Mouse (Mus musculus) hindbrain, embryonic 11.5 days (tissue): ENCODE results near the gene Hif3a. TPM values are rescaled to one million over a fixed set of nuclear protein-coding genes. Genes with fewer than 3 reads are reported as not detected.
A peak's percentile ranks its signal among the peaks of the same experiment; 100 is the strongest.
"Not testable (repeated sequence)": the region's sequence is repeated elsewhere in the genome, so short reads cannot be mapped to it uniquely, and the experiment has no call there.

Source experiments
- ATAC-seq: fragments of 200-750 bp; cut with Nextera tagmentation; 2 replicates; pipeline ENCODE4 v1.8.0; 2017; ENCODE audit warnings: mild to moderate bottlenecking, moderate TSS enrichment, moderate library complexity; ENCODE audit not compliant: low FRiP score
- DNase-seq: peaks from one replicate; pipeline ENCODE4 v3.0.0-alpha.2; 2015; ENCODE audit warnings: low spot score
- H3K27ac ChIP-seq: fragments of 300-500 bp; sonication (generic); 2 replicates; pipeline ENCODE4 v1.5.1; 2014; ENCODE audit warnings: mild to moderate bottlenecking, low read depth, low read length
- H3K27me3 ChIP-seq: fragments of 300-500 bp; sonication (generic); 2 replicates; pipeline ENCODE4 v1.6.1; 2014; ENCODE audit warnings: mild to moderate bottlenecking, low read length, moderate library complexity, mixed read lengths; ENCODE audit not compliant: control insufficient read depth, insufficient read depth
- H3K36me3 ChIP-seq: fragments of 300-500 bp; sonication (generic); 2 replicates; pipeline ENCODE4 v1.6.1; 2014; ENCODE audit warnings: mild to moderate bottlenecking, low read length, moderate library complexity, mixed read lengths; ENCODE audit not compliant: control insufficient read depth, insufficient read depth
- H3K4me1 ChIP-seq: fragments of 300-500 bp; sonication (generic); replicated peaks from 2 replicates; pipeline ENCODE4 v1.6.1; 2014; ENCODE audit warnings: low read length, mixed read lengths; ENCODE audit not compliant: control insufficient read depth, insufficient read depth
- H3K4me2 ChIP-seq: fragments of 300-500 bp; sonication (generic); replicated peaks from 2 replicates; pipeline ENCODE4 v1.6.1; 2014; ENCODE audit warnings: mild to moderate bottlenecking, low read depth, low read length
- H3K4me3 ChIP-seq: fragments of 300-500 bp; sonication (generic); 2 replicates; pipeline ENCODE4 v1.5.1; 2014; ENCODE audit warnings: low read depth, low read length
- H3K9ac ChIP-seq: fragments of 300-500 bp; sonication (generic); 2 replicates; pipeline ENCODE4 v1.6.1; 2014; ENCODE audit warnings: low read depth, low read length
- H3K9me3 ChIP-seq: fragments of 300-500 bp; sonication (generic); 2 replicates; pipeline ENCODE4 v1.6.1; 2016; ENCODE audit warnings: low read length; ENCODE audit not compliant: control insufficient read depth
- WGBS: fragments of 180-500 bp; shearing (Covaris S2); extraction: QIAGEN DNeasy Blood & Tissue Kit; methylation state at CpG from one replicate; pipeline ENCODE4 v1.1.7; 2014; 5-methylcytosine and 5-hydroxymethylcytosine counted together
- polyA plus RNA-seq: library from polyadenylated mRNA; unstranded; fragments of >200 nt; fragmentation: Nextera tagmentation; extraction: Ambion mirVana; gene quantifications from 2 replicates; pipeline ENCODE4 v1.2.1, GENCODE M21; 2014

Gene Hif3a
- 4.8 and 4.9 TPM in 2 replicates for polyA plus RNA-seq

- under 1% methylated on average over 15 of the region's 15 CpGs for WGBS
- ATAC-seq (peak; percentile 87), DNase-seq (peak; percentile 80)
- peak within 1 kb of the TSS; percentile 28; the same call in 1 of the 2 replicates for H3K9ac ChIP-seq
- H3K4me2 ChIP-seq = peak within 1 kb of the TSS; percentile 58
- no peaks in the 10 kb centered on the region for H3K9me3 ChIP-seq
- no peaks in the 10 kb centered on the region for H3K36me3 ChIP-seq
- peak within 1 kb of the TSS; percentile 27 for H3K4me3 ChIP-seq
- H3K4me1 ChIP-seq = peaks cover 7% of the 10 kb centered on the region; the same call in 1 of the 2 replicates
- peaks cover 7% of the 10 kb centered on the region for H3K27me3 ChIP-seq
- H3K27ac ChIP-seq = no peak within 1 kb of the TSS
Measured at GRCm38 (mm10) chr7:17062389-17062788, at the start of gene Hif3a. TSS of gene Hif3a (minus strand) at chr7:17062427.

GRCm38 (mm10) chr7:17101631-17102030 is 39.4 kb upstream of the Hif3a start:
- not testable (repeated sequence) for H3K9ac ChIP-seq, H3K4me2 ChIP-seq, H3K36me3 ChIP-seq, H3K9me3 ChIP-seq, DNase-seq, H3K27me3 ChIP-seq, H3K4me1 ChIP-seq, H3K27ac ChIP-seq, H3K4me3 ChIP-seq, ATAC-seq
- 91% methylated on average over 13 of the region's 13 CpGs for WGBS

- H3K36me3 ChIP-seq = no peaks in the 10 kb centered on the region
- no peaks in the 10 kb centered on the region for H3K9me3 ChIP-seq
- ATAC-seq = no peak
- H3K27me3 ChIP-seq = no peaks in the 10 kb centered on the region
- H3K9ac ChIP-seq = no peak overlapping the region
- H3K4me2 ChIP-seq = no peak overlapping the region
- H3K4me3 ChIP-seq = no peak overlapping the region
- 21% methylated on average over 1 of the region's 1 CpGs for WGBS
- no peaks in the 10 kb centered on the region for H3K4me1 ChIP-seq
- H3K27ac ChIP-seq = no peak overlapping the region
- DNase-seq = peak; percentile 2
Measured at GRCm38 (mm10) chr7:17091280-17091679, 29.1 kb upstream of the Hif3a start.

DNA sequence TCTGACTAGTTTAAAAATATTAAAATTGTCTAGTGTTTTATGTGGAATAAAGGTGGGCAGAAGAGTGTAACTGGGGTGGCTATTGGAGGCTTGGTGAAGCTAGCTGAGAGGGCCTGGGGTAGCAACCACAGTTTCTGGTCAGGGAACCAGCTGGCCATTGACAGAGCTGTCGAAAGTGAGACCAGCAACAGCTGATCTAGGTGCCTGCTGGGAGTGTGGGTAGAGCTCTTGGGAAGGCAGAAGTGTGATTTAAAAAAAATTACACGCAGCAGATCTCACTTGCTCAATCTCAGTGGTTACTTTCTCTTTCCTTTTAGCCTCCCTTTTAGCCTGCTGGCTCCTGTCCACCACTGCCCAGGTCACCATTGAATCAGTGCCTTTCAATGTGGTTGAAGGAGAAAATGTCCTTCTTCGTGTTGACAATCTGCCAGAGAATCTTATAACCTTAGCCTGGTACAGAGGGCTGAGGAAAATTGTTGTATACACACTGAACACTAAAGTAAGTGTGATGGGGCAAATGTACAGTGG is 27.9 kb upstream of the Hif3a start:
- WGBS = 66% methylated on average over 3 of the region's 3 CpGs
- Histone ChIP-seq H3K4me2 (no peak overlapping the region), H3K27ac (no peak overlapping the region), H3K9ac (no peak overlapping the region), H3K9me3 (no peaks in the 10 kb centered on the region), H3K4me3 (no peak overlapping the region), H3K27me3 (no peaks in the 10 kb centered on the region), H3K4me1 (no peaks in the 10 kb centered on the region), H3K36me3 (no peaks in the 10 kb centered on the region)
- ATAC-seq = no peak
- DNase-seq = no peak

- WGBS = 88% methylated on average over 3 of the region's 3 CpGs
- H3K36me3 ChIP-seq = no peaks in the 10 kb centered on the region
- H3K9ac ChIP-seq = no peak overlapping the region
- H3K9me3 ChIP-seq = no peaks in the 10 kb centered on the region
- no peak overlapping the region for H3K27ac ChIP-seq
- no peak for DNase-seq
- no peaks in the 10 kb centered on the region for H3K4me1 ChIP-seq
- no peak overlapping the region for H3K4me3 ChIP-seq
- no peak for ATAC-seq
- H3K4me2 ChIP-seq = no peak overlapping the region
- H3K27me3 ChIP-seq = no peaks in the 10 kb centered on the region
Measured at GRCm38 (mm10) chr7:17087731-17088130, 25.5 kb upstream of the Hif3a start.

GRCm38 (mm10) chr7:17082766-17083165 is 20.5 kb upstream of the Hif3a start:
- no peak overlapping the region for H3K27ac ChIP-seq
- H3K36me3 ChIP-seq = no peaks in the 10 kb centered on the region
- no peak overlapping the region for H3K4me3 ChIP-seq
- no peak for DNase-seq
- H3K27me3 ChIP-seq = no peaks in the 10 kb centered on the region
- H3K9me3 ChIP-seq = no peaks in the 10 kb centered on the region
- H3K9ac ChIP-seq = no peak overlapping the region
- no peak for ATAC-seq
- 94% methylated on average over 4 of the region's 4 CpGs for WGBS
- H3K4me1 ChIP-seq = no peaks in the 10 kb centered on the region
- no peak overlapping the region for H3K4me2 ChIP-seq

DNA sequence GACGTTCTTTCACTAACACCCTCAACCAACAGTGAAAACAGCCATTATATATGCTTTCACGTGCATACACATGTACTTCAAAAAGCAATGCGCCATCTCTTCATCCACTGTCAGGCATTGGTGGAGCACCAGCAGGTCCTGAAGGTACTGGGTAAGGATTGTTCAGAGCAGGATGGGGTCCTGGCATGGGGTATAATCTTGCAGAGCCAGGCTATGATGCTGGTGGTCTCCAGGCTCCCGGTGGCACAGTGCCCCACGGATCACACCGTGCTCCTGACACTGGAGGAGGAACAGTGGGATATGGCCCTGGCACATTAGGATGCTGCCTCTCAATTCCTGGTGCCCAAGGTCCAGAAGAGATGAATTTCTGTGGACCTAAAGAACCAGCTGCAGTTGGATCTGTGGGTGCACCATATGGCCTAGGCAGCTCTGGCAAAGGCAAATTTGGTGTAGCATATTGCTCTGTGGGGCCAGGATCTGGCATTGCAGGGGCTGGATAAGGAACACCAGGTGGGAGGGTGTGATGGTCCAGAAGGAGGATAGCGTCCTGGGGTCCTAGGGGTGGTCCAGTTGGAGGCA is 15.9 kb upstream of the Hif3a start:
- no peak for ATAC-seq
- no peak overlapping the region for H3K4me2 ChIP-seq
- no peak overlapping the region for H3K9ac ChIP-seq
- no peak overlapping the region for H3K27ac ChIP-seq
- no peaks in the 10 kb centered on the region for H3K36me3 ChIP-seq
- H3K9me3 ChIP-seq = no peaks in the 10 kb centered on the region
- WGBS = 81% methylated on average over 7 of the region's 7 CpGs
- no peak for DNase-seq
- no peak overlapping the region for H3K4me3 ChIP-seq
- H3K4me1 ChIP-seq = no peaks in the 10 kb centered on the region
- no peaks in the 10 kb centered on the region for H3K27me3 ChIP-seq

GRCm38 (mm10) chr7:17076542-17076941 is 14.3 kb upstream of the Hif3a start:
- no peaks in the 10 kb centered on the region for H3K36me3 ChIP-seq
- no peak overlapping the region for H3K4me3 ChIP-seq
- H3K9ac ChIP-seq = no peak overlapping the region
- no peak for ATAC-seq
- no peaks in the 10 kb centered on the region for H3K9me3 ChIP-seq
- H3K27ac ChIP-seq = no peak overlapping the region
- H3K4me2 ChIP-seq = no peak overlapping the region
- no peaks in the 10 kb centered on the region for H3K4me1 ChIP-seq
- H3K27me3 ChIP-seq = no peaks in the 10 kb centered on the region
- WGBS = 88% methylated on average over 1 of the region's 1 CpGs
- no peak for DNase-seq

- Histone ChIP-seq H3K9ac (no peak within 1 kb of the TSS), H3K36me3 (no peaks in the 10 kb centered on the region), H3K4me2 (no peak within 1 kb of the TSS), H3K4me3 (no peak within 1 kb of the TSS), H3K4me1 (no peaks in the 10 kb centered on the region), H3K27ac (no peak within 1 kb of the TSS), H3K9me3 (no peaks in the 10 kb centered on the region), H3K27me3 (no peaks in the 10 kb centered on the region)
- peak; percentile 73 for DNase-seq
- peak; percentile 59 for ATAC-seq
- 74% methylated on average over 23 of the region's 23 CpGs for WGBS
Measured at GRCm38 (mm10) chr7:17073904-17074615, 11.8 kb upstream of the Hif3a start, which contains the start of gene Psg16. TSS of gene Psg16 (plus strand) at chr7:17074040.
